Mouse (Mus musculus): ENCODE results near the gene Cct2.

DNA sequence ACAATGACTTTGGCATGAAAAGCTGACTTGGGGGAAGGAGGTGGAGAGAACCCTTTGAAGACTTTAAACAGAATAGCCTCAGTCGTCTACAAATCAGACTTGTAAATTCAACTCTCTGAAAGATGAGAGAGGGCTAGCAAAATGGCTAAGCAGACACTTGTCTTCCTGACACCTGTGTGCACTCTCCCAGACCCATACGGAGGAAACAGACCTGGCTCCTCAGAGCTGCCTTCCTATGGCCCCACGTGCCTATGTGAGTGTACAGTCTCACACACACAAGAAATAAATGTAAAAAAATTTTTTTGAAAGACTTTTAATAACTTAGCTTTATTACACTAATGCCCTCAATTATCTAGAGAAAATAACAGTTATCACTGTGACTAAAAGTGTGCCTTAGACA lies 43.1 kb upstream of the Cct2 start:
- no peak for TF ChIP-seq POU5F1 (IDR thresholded peaks at IDR 0.05; ENCODE audit: borderline replicate concordance, low read length)
- TF ChIP-seq CTCF (conservative IDR thresholded peaks at IDR 0.05; ENCODE audit: low read length) = no peak
- no peak for TF ChIP-seq NANOG (IDR thresholded peaks at IDR 0.05; ENCODE audit: borderline replicate concordance, low read length)

Measured in E14TG2a.4 (cell line).